Mouse (Mus musculus) embryonic fibroblast, embryonic 13.5 days (primary cell): ENCODE results near the gene Gm45521. TPM values are rescaled to one million over a fixed set of nuclear protein-coding genes. Genes with fewer than 3 reads are reported as not detected.

ENCODE experiments used
- H3K27ac ChIP-seq: 2 replicates; pipeline ENCODE4 v1.5.1; 2012; ENCODE audit warnings: low read length, control low read depth, inconsistent platforms; ENCODE audit not compliant: insufficient read depth
- H3K4me1 ChIP-seq: 2 replicates; pipeline ENCODE4 v1.6.1; 2011; ENCODE audit warnings: low read length; ENCODE audit not compliant: control insufficient read depth, insufficient read depth
- H3K4me3 ChIP-seq: 2 replicates; pipeline ENCODE4 v1.5.1; 2011; ENCODE audit warnings: mild to moderate bottlenecking, control low read depth, low read length; ENCODE audit not compliant: insufficient read depth
- CTCF ChIP-seq: IDR thresholded peaks from 2 replicates; pipeline ENCODE4 v1.5.1; 2011; ENCODE audit warnings: mild to moderate bottlenecking, control low read depth, low read length, moderate library complexity, borderline replicate concordance; ENCODE audit not compliant: insufficient read depth
- POLR2A ChIP-seq: IDR thresholded peaks from 2 replicates; pipeline ENCODE4 v1.6.1; 2011; ENCODE audit warnings: low read depth, mild to moderate bottlenecking, control low read depth, low read length, moderate library complexity
- polyA plus RNA-seq: library from polyadenylated mRNA; stranded (reverse); fragments of >200 nt; gene quantifications from 2 replicates; pipeline ENCODE4 v1.2.4, GENCODE M21; 2011; ENCODE audit warnings: low read depth; ENCODE audit not compliant: missing spikeins, insufficient read length

The Gm45521 gene
- not detected in 2 replicates for polyA plus RNA-seq

GRCm38 (mm10) chr14:7957049-7957448 lies at the start of gene Gm45521:
TSS of gene Gm45521 (plus strand) at chr14:7957288.
- Histone ChIP-seq H3K4me3 (no peak within 1 kb of the TSS), H3K27ac (no peak within 1 kb of the TSS), H3K4me1 (peaks cover 33% of the 10 kb centered on the region)
- no peak for TF ChIP-seq POLR2A
- TF ChIP-seq CTCF = no peak

DNA sequence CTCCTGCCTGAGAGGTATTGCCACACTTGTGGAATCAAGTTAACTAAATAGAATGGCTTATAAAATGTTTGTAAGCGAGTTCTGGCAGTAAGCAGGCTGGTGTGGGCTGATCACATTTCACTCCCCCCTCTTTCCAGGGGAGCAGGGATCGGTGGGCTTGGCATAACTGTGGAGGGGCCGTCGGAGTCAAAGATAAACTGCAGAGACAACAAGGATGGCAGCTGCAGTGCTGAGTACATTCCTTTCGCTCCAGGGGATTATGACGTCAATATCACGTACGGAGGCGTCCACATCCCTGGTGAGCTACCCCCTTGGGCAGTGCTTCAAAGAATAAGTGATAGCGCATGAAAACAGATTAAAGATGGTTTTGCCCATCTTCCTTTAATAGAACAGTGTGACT lies 47.6 kb upstream of the Gm45521 start:
- no peak for TF ChIP-seq CTCF
- no peak for TF ChIP-seq POLR2A
- no peak overlapping the region for H3K27ac ChIP-seq
- H3K4me1 ChIP-seq = no peaks in the 10 kb centered on the region
- no peak overlapping the region for H3K4me3 ChIP-seq

- no peak overlapping the region for H3K4me3 ChIP-seq
- no peaks in the 10 kb centered on the region for H3K4me1 ChIP-seq
- H3K27ac ChIP-seq = no peak overlapping the region
- TF ChIP-seq CTCF = no peak
- no peak for TF ChIP-seq POLR2A
These were observed 43.2 kb upstream of the Gm45521 start for GRCm38 (mm10) chr14:7913842-7914241.

DNA sequence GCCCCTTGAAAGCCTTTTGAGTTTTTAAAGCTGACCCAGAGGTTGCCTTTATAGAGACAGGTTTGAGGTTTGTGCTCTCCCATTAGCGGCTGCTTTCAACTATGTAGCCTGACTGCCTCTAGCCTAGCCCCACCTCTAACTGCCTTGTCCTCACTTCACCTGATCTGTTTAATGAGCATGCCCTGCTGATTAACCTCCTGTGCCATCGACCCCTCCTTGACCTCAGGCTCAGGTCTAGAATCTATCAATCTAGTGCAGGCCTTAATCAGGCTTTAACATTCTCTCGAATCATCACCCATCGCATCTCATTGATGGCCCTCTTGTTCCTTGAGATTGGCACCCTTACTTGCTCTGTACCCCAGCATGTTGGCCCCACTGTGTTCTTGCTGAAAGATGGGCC lies 42.6 kb upstream of the Gm45521 start:
- Histone ChIP-seq H3K4me1 (0 out of 2 replicates have a peak, but pooled peaks cover 5% of the 10 kb centered on the region), H3K4me3 (no peak overlapping the region), H3K27ac (no peak overlapping the region)
- TF ChIP-seq CTCF (no peak), POLR2A (no peak)

- TF ChIP-seq POLR2A = no peak
- no peak for TF ChIP-seq CTCF
- no peak overlapping the region for H3K4me3 ChIP-seq
- 0 out of 2 replicates have a peak, but pooled peaks cover 6% of the 10 kb centered on the region for H3K4me1 ChIP-seq
- H3K27ac ChIP-seq = no peak overlapping the region
These were observed 38.7 kb upstream of the Gm45521 start for GRCm38 (mm10) chr14:7918150-7918991.

DNA sequence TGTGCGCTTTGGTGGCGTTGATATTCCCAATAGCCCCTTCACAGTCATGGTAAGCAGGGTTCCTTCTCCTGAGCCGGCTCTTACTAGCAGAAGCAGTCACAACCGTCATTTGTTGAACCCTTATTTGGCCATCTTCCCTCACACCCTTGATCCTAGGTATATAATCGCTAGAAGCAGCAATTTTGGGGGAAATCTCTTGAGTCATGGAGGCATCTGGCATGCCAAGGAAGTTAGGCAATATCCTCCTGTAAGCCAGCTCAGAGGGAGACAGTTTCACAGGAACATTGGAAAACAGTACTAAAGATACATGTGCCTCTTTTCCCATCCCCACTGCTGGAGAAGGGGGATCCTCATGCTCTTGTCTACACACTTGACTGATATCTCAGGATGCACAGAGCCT lies 37.8 kb upstream of the Gm45521 start:
- no peak overlapping the region for H3K4me3 ChIP-seq
- H3K27ac ChIP-seq = no peak overlapping the region
- TF ChIP-seq POLR2A = no peak
- TF ChIP-seq CTCF = no peak
- H3K4me1 ChIP-seq = 0 out of 2 replicates have a peak, but pooled peaks cover 6% of the 10 kb centered on the region

DNA sequence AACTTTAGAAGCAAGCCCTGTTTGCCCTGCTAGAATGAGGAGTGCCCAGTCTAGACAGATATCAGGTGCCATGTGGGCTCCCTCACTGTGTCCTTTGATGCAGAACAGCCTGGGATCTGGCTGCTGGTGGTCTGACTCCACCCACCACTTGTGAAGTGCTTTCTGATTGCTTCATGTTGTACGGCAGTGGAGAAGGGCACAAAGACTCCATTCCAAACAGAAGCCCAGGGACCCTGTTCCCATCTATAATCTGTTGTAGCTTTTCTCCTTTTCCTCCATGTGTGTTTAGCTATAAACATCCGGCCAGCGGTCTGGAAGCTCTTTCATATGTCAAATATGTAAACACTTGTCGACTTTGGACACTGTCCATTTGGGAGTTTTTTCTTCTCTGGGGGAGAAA lies 37.2 kb upstream of the Gm45521 start:
- Histone ChIP-seq H3K4me3 (no peak overlapping the region), H3K27ac (no peak overlapping the region), H3K4me1 (0 out of 2 replicates have a peak, but pooled peaks cover 6% of the 10 kb centered on the region)
- TF ChIP-seq POLR2A = no peak
- TF ChIP-seq CTCF = no peak

GRCm38 (mm10) chr14:7921459-7921858 lies 35.6 kb upstream of the Gm45521 start:
- Histone ChIP-seq H3K4me1 (peaks cover 6% of the 10 kb centered on the region; the same call in 1 of the 2 replicates), H3K27ac (no peak overlapping the region), H3K4me3 (no peak overlapping the region)
- TF ChIP-seq CTCF = no peak
- no peak for TF ChIP-seq POLR2A

DNA sequence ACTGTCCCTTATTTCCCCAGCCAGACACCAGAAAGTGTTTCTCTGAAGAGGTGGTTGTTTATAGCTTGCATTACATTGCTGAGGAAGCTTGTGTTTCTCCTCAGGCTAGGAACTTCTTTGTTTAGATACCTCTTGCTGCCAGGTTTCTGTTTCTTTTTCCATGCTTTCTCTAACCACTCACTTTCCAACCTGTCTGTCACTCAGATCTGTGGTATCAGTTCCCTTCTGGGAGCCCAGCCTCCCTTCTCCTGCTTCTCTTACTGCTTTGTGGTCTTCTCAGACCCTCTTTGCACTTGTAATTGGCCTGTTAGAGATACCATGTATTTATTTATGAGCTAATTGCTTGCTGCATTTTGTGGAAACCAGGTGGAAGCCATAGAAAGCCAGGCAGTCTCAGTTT lies 33.5 kb upstream of the Gm45521 start:
- H3K4me3 ChIP-seq = no peak overlapping the region
- H3K27ac ChIP-seq = no peak overlapping the region
- H3K4me1 ChIP-seq = peaks cover 6% of the 10 kb centered on the region; the same call in 1 of the 2 replicates
- no peak for TF ChIP-seq POLR2A
- TF ChIP-seq CTCF = no peak

- no peak overlapping the region for H3K27ac ChIP-seq
- H3K4me1 ChIP-seq = peaks cover under 1% of the 10 kb centered on the region; the same call in 1 of the 2 replicates
- no peak overlapping the region for H3K4me3 ChIP-seq
- TF ChIP-seq CTCF (no peak), POLR2A (no peak)
These were observed 28.7 kb upstream of the Gm45521 start for GRCm38 (mm10) chr14:7928362-7928761.
